Mouse (Mus musculus) heart, postnatal 10 days (tissue): ENCODE results near the gene Orc1. TPM values are rescaled to one million over a fixed set of nuclear protein-coding genes. Genes with fewer than 3 reads are reported as not detected.

ENCODE experiments used
- DNase-seq, 2 experiments: peaks; one replicate each; pipeline ENCODE4 v3.0.0; 2021
- intact Hi-C: fragments of 180-260 bp; cut with DNase I; formaldehyde crosslinking; loops from one replicate; pipeline ENCODE4 v1.15.1; 2025
- total RNA-seq, 2 experiments: library from RNA; stranded (reverse); gene quantifications; 2 replicates each; pipeline ENCODE4 v1.2.3; 2021

The Orc1 gene
- 1 to 10 TPM in 1 of 2 experiments, under 1 TPM in 1; 0.96 to 1.3 TPM for total RNA-seq

GRCm38 (mm10) chr4:108578840-108579742, at the start of gene Orc1, which contains the start of gene Prpf38a:
Orc1 (plus strand) TSS chr4:108579423.
Prpf38a (minus strand) TSS chr4:108579336.
- DNase-seq, result peak; percentile 98 to 99
- intact Hi-C loops, result no loop called here

DNA sequence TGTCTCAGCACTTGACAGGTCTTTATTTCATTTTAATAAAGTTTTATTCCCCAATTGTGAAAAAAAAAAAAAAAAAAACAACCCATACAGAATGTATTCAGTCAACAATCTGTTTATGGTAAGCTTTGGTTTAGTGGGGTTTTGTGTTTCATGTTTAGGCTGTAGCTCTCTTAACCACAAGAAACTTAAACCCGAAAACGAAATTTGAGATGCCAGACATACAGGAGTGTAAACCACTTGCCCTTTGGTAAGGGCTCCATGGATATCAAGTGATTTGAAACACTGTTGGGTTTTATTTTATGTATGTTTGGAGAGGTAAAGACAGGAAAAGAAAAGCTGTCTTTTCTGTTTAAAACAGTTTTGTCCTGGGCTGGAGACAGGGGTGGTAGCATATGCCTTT, 39.5 kb upstream of the Orc1 start:
- intact Hi-C loops, result no loop called here

GRCm38 (mm10) chr4:108565026-108565425, 14.2 kb upstream of the Orc1 start:
- intact Hi-C loops, result loop anchor here (5.0 kb wide), 1 partner anchor 63 kb away; no protein-coding TSS in a partner anchor
- no peak for DNase-seq

More for the DNA sequence above, 39.5 kb upstream of the Orc1 start:
- DNase-seq, result no peak

DNA sequence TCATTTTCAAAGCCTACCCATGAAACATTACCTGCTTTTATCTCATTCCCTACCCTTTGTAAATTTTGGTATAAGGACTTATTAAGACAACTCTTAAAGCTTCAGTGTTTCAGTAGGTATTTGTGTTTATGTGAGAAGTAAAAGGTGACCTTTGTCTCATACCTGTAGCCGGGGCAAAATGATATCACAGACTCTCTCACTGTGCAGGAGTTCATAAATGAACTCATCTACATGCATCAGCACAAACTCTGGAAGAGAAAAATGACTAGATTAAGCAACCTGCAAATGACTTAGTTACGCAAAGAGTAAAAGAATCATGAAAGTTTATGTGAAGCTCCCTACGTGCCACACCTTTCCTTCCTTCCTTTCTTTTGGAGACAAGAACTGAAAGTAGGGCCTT, 6.6 kb upstream of the Orc1 start:
- no peak for DNase-seq
- intact Hi-C loops, result no loop called here

DNA sequence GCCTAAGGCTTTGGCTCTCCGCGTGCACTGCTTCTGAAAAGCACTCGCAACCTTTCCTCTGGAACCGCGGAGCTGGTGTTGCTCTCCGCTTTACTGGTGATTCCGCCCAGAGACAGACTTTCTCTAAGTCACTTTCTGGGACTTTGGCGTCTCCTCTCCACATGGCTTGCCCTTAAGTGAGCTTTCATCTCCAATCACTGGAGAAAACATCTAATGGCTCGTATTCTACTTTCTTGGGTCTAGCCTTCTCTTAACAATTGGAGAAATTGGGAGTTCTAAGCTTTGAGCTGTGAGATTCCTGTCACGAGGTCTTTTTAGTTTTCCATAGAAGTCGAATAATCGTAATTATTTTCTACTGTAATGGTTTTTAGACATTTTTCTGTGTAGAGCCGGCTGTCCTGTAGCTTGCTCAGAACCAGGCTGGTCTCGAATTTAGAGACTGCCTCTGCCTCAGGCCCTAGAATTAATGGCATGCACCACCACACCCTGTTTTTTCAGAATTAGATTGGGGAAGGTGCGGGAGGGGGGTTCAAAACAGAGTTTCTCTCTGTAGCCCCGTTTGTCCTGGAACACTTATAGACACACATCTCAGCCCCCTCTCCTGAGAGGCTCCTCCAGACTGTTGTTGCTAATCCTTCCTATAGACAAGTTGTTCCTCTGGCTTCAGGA, 654 bp downstream of the Orc1 start:
- DNase-seq, result no peak
- intact Hi-C loops, result no loop called here

DNA sequence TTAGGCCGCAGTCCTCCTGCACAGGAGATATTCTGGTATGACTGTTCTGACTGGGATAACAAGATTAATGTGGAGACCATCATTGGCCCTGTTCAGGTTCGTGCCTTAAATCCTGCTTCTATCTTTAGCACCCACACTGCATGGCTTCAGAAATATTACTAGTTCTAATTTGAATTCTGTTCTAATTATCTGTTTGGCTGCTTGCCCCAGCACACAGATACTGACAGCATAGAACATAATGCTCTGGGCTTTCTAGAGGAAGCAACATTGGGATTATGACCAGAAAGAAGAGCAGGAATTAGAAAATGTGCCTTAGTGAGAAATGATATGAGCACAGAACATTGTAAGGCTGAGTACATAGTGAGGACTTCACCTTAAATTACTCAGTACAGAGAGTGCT, 14.2 kb downstream of the Orc1 start:
- intact Hi-C loops, result no loop called here
- no peak for DNase-seq

- intact Hi-C loops, result no loop called here
- DNase-seq, result no peak
Measured at GRCm38 (mm10) chr4:108595785-108596184, 16.6 kb downstream of the Orc1 start.

GRCm38 (mm10) chr4:108598306-108598705, 19.1 kb downstream of the Orc1 start:
- no peak for DNase-seq
- intact Hi-C loops, result no loop called here

- no peak for DNase-seq
- intact Hi-C loops, result no loop called here
Measured at GRCm38 (mm10) chr4:108601870-108602269, 22.6 kb downstream of the Orc1 start.

DNA sequence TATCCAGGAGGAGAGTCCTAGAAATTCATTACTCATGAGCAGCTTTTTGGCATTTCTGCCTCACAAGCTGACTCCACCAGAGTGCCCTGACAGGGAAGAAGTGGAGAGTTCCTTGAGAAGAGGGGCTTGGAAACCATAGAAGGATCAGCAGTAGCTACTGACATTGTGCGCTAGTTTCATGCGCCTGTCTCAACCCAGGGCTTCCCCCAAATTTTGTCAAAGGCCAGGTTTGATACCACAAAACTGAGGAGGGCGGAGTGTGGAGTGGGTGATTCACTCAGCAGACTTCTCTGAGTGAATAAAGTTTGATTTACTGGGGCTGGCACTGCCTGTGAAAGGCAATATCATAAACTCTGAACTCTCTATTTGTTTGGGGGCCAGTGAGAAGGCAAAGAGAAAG, 29.4 kb downstream of the Orc1 start:
- intact Hi-C loops, result no loop called here
- DNase-seq, result no peak

DNA sequence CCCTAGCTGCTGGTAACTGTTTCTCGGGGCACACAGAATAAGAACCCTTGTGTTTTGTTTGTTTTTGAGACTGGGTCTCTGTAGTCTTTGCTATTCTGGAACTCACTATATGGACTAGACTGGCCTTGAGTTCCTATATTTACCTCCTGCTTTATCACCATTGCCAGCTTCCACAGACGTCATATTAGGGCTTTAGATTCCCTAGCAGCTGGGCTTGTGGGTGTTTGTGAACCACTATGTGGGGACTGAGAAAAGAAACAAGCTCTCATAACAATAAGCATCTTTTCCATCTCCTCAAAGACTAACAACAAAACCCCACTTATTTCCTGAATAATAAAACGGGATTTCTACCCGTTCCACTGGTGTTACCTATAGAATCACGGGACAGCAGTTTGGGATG, 31.7 kb downstream of the Orc1 start:
- intact Hi-C loops, result no loop called here
- no peak for DNase-seq

GRCm38 (mm10) chr4:108618586-108618985, 39.4 kb downstream of the Orc1 start:
- DNase-seq, result no peak
- intact Hi-C loops, result loop anchor here (5.0 kb wide), 1 partner anchor 281 kb away; no protein-coding TSS in a partner anchor

- intact Hi-C loops, result loop anchor here (5.0 kb wide), 1 partner anchor 282 kb away; no protein-coding TSS in a partner anchor
- DNase-seq, result no peak
Measured at GRCm38 (mm10) chr4:108619165-108619564, 39.9 kb downstream of the Orc1 start.

- intact Hi-C loops, result loop anchor here (5.0 kb wide), 1 partner anchor 282 kb away; no protein-coding TSS in a partner anchor
- peak; percentile 90 to 91 for DNase-seq
Measured at GRCm38 (mm10) chr4:108619587-108620341, 40.5 kb downstream of the Orc1 start, which contains the start of gene Cc2d1b. Cc2d1b (plus strand) TSS chr4:108619940.

GRCm38 (mm10) chr4:108620536-108620935, 41.3 kb downstream of the Orc1 start:
- DNase-seq, result peak in 1 of 2 experiments; percentile 24
- intact Hi-C loops, result no loop called here

DNA sequence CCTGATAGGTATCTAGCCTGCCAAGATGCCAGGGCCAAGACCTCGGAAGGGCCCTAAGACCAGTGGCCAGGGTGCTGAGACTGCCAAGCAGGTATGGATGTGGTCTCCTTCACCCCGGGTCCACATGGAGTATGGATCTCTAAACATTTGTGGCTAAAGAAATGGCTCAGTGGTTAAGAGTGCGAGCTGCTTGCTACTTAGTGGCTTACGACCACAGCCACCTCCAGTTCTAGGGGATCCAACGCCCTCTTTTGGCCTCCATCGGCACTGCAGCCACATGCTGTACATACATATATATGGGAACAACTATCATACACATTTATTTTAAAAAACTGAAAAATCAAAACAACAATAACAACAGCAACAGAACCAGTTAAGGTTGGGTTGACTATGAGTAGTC, 42.3 kb downstream of the Orc1 start:
- DNase-seq, result no peak
- intact Hi-C loops, result no loop called here

DNA sequence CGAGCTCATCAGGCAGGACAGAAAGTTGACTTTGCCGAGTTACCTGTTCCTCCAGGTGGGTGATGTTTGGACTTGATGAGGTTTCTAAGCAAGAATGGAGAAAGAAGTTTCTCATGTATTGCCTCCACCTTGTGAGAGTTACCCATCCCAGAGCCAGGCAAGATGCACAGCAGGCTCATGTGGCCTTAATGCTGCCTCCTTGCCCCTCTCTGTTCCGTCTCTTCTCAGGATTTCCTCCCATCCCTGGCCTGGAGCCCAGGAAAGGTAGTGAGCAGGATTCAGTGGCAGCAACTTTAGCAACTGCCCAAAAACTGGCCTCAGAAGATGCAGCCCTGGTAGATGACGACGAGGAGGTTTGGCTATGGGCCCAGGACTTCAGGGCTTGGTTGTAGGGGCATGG, 47.8 kb downstream of the Orc1 start:
- DNase-seq, result no peak
- intact Hi-C loops, result no loop called here

GRCm38 (mm10) chr4:108629363-108629880, 50.2 kb downstream of the Orc1 start:
- intact Hi-C loops, result no loop called here
- DNase-seq, result no peak

GRCm38 (mm10) chr4:108630096-108630495, 50.9 kb downstream of the Orc1 start:
- no peak for DNase-seq
- intact Hi-C loops, result no loop called here

GRCm38 (mm10) chr4:108631616-108632015, 52.4 kb downstream of the Orc1 start:
- intact Hi-C loops, result no loop called here
- no peak for DNase-seq
